Mouse (Mus musculus): ENCODE results near the gene Hist1h3d. TPM values are rescaled to one million over a fixed set of nuclear protein-coding genes. Genes with fewer than 3 reads are reported as not detected.
A peak's percentile ranks its signal among the peaks of the same experiment; 100 is the strongest.
"Not testable (repeated sequence)": the region's sequence is repeated elsewhere in the genome, so short reads cannot be mapped to it uniquely, and the experiment has no call there.

The Hist1h3d gene
- total and polyA plus RNA-seq, 2 experiments from 2014 or later = 0.96 to 173 TPM

DNA sequence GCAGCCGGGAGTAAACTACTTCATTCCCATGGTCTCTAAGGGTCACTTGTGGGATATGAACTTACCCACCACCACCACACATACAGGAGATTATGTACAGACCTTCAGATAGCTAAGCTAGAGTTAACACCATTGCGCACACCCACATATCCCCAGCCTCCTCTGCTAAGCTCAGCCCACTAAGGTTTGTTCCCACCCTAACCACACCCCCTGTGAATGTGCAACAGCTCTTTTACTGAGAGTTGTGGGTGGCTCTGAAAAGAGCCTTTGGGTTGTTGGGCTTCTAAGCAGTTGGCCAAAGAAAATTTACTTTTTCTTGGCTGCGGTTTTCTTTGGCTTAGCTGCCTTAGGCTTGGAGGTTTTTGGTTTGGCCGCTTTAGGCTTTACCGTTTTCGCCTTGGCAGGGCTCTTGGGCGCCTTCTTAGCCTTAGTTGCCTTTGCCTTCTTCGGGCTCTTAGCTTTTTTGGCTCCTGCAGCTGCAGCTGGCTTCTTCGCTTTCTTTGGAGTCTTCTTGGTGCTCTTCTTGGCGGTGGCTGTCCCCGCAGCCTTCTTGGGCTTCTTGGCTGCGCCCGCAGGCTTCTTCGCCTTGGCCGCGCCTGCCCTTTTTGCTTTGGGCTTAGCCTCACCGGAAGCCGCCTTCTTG is 46.1 kb downstream of the Hist1h3d start:
- WGBS = 0% methylated on average over 18 of the region's 18 CpGs
- Histone ChIP-seq H3K4me3 (ENCODE audit: low read length) (peak overlapping the region; percentile 59), H3K36me3 (ENCODE audit: insufficient read depth, low read length) (no peaks in the 10 kb centered on the region), H3K27ac (peak overlapping the region; percentile 95), H3K4me1 (ENCODE audit: insufficient read depth, low read length) (peaks cover 3% of the 10 kb centered on the region; the same call in 1 of the 2 replicates), H3K4me2 (ENCODE audit: low read depth, low read length) (peak overlapping the region; percentile 92), H3K27me3 (ENCODE audit: insufficient read depth, low read length) (no peaks in the 10 kb centered on the region), H3K9ac (replicated peaks; ENCODE audit: low read length) (peak overlapping the region; percentile 72), H3K9me3 (ENCODE audit: low read length) (no peaks in the 10 kb centered on the region)
- no peak for TF ChIP-seq CTCF (IDR thresholded peaks at IDR 0.05; ENCODE audit: low read depth)
- DNase-seq (ENCODE audit: low spot score) (peak; percentile 86), ATAC-seq (peak; percentile 90)

DNA sequence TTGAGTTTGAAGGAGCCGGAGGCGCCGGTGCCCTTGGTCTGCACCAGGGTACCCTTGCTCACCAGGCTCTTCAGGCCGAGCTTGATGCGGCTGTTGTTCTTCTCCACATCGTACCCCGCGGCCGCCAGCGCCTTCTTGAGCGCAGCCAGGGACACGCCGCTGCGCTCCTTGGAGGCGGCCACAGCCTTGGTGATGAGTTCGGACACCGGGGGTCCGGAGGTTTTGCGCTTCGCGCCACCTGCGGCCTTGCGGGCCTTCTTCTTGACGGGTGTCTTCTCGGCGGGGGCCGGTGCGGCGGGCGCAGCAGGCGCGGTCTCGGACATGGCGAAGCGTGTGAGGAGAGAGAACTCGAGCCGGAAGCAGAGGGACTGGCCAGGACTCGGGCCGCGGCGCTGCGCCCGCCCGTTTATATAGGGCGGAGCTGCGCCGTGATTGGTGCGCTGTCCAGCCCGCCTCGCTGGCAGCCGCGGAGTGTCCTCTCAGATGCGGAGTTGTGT is 46.7 kb downstream of the Hist1h3d start, which contains the start of gene Hist1h1e:
Hist1h1e (minus strand) TSS at position 384 of the 497 bp plus-strand sequence.
- H3K4me1 ChIP-seq (ENCODE audit: insufficient read depth, low read length); H3K27me3 ChIP-seq (ENCODE audit: insufficient read depth, low read length); H3K36me3 ChIP-seq (ENCODE audit: insufficient read depth, low read length); H3K9me3 ChIP-seq (ENCODE audit: low read length): not testable (repeated sequence)
- H3K4me3 ChIP-seq (ENCODE audit: low read length) = peak within 1 kb of the TSS; percentile 59
- peak within 1 kb of the TSS; percentile 95 for H3K27ac ChIP-seq
- peak within 1 kb of the TSS; percentile 72 for H3K9ac ChIP-seq (replicated peaks; ENCODE audit: low read length)
- H3K4me2 ChIP-seq (ENCODE audit: low read depth, low read length) = peak within 1 kb of the TSS; percentile 92
- ATAC-seq (peak; percentile 95), DNase-seq (ENCODE audit: low spot score) (peak; percentile 94)
- under 1% methylated on average over 53 of the region's 53 CpGs for WGBS
- TF ChIP-seq CTCF (IDR thresholded peaks at IDR 0.05; ENCODE audit: low read depth) = peak; percentile 10; the same call in 1 of the 2 replicates

DNA sequence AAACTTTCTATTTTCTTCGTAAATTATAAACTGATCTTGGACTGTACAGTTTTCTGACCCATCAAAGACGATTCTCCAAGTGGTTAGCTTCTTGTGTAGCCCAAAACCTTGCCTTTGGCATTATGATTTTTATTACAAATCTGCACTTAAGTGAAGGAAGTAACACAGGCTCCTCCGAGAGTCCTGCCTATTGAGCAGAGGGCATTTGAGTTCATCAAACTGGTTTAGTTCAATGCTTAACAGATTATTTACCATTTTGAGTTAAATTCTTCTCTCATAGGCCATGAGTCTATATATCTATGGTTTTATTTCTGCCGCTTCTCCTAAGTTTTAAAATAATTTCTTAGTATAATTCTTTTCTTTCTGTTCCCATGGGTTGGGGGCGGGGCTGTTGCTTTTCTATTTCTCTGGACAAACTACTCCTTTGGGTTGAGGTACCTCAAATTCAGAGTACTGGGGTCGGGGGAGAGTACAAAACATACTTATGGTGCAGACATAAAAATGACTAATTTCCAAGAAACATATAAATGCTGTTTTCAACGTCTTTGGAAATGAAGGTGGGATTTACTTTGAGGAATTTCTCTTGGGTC is 47.4 kb downstream of the Hist1h3d start:
- Histone ChIP-seq H3K9ac (replicated peaks; ENCODE audit: low read length) (peak overlapping the region; percentile 72), H3K4me1 (ENCODE audit: insufficient read depth, low read length) (peaks cover 3% of the 10 kb centered on the region; the same call in 1 of the 2 replicates), H3K36me3 (ENCODE audit: insufficient read depth, low read length) (no peaks in the 10 kb centered on the region), H3K27me3 (ENCODE audit: insufficient read depth, low read length) (no peaks in the 10 kb centered on the region), H3K27ac (peak overlapping the region; percentile 95), H3K4me2 (ENCODE audit: low read depth, low read length) (peak overlapping the region; percentile 92), H3K4me3 (ENCODE audit: low read length) (peak overlapping the region; percentile 59), H3K9me3 (ENCODE audit: low read length) (no peaks in the 10 kb centered on the region)
- WGBS = 25% methylated on average over 7 of the region's 7 CpGs
- no peak for TF ChIP-seq CTCF (IDR thresholded peaks at IDR 0.05; ENCODE audit: low read depth)
- DNase-seq (ENCODE audit: low spot score) (peak; percentile 6), ATAC-seq (no peak)

Small RNAs within 50 kb of the gene (microRNA-seq; reads per million reads assigned to microRNA genes)
- gene Gm44297 = 0 reads per million in 2 experiments
- gene Gm44359 = 0 reads per million in 2 experiments
- 0 reads per million in 2 experiments for gene Gm44394

Other genes starting within 250 kb of the Hist1h3d start
Only the 30 nearest of the 35 such genes appear.
- 5.0 and 5.5 TPM in 2 replicates for gene Abt1, start 151.9 kb upstream of the Hist1h3d start, total RNA-seq (2014; rRNA removed)
- gene Abt1, start 151.9 kb upstream of the Hist1h3d start, polyA plus RNA-seq (2015; fragmentation: Nextera tagmentation; extraction: Ambion mirVana) = 7.2 and 7.6 TPM in 2 replicates
- 0.40 and 0.89 TPM in 2 replicates for gene Btn1a1, start 109.9 kb upstream of the Hist1h3d start, total RNA-seq (2014; rRNA removed)
- gene Btn1a1, start 109.9 kb upstream of the Hist1h3d start, polyA plus RNA-seq (2015; fragmentation: Nextera tagmentation; extraction: Ambion mirVana) = 0.15 and 0.24 TPM in 2 replicates
- gene Btn2a2, start 86.9 kb upstream of the Hist1h3d start, total RNA-seq (2014; rRNA removed) = not detected in 2 replicates
- gene Btn2a2, start 86.9 kb upstream of the Hist1h3d start, polyA plus RNA-seq (2015; fragmentation: Nextera tagmentation; extraction: Ambion mirVana) = 0.11 TPM in 1 of 2 replicates, not detected in the other
- 2,417 and 3,828 TPM in 2 replicates for gene Hist1h4h, start 44.7 kb upstream of the Hist1h3d start, total RNA-seq (2014; rRNA removed)
- 4.2 and 5.5 TPM in 2 replicates for gene Hist1h4h, start 44.7 kb upstream of the Hist1h3d start, polyA plus RNA-seq (2015; fragmentation: Nextera tagmentation; extraction: Ambion mirVana)
- 415 and 567 TPM in 2 replicates for gene Hist1h2af, start 41.9 kb upstream of the Hist1h3d start, total RNA-seq (2014; rRNA removed)
- gene Hist1h2af, start 41.9 kb upstream of the Hist1h3d start, polyA plus RNA-seq (2015; fragmentation: Nextera tagmentation; extraction: Ambion mirVana) = 3.3 and 7.9 TPM in 2 replicates
- gene Hist1h3g, start 40.3 kb upstream of the Hist1h3d start, total RNA-seq (2014; rRNA removed) = 544 and 673 TPM in 2 replicates
- gene Hist1h3g, start 40.3 kb upstream of the Hist1h3d start, polyA plus RNA-seq (2015; fragmentation: Nextera tagmentation; extraction: Ambion mirVana) = 1.4 and 2.2 TPM in 2 replicates
- 65.9 and 103 TPM in 2 replicates for gene Hist1h2bh, start 32.4 kb upstream of the Hist1h3d start, total RNA-seq (2014; rRNA removed)
- gene Hist1h2bh, start 32.4 kb upstream of the Hist1h3d start, polyA plus RNA-seq (2015; fragmentation: Nextera tagmentation; extraction: Ambion mirVana) = 0.13 and 0.35 TPM in 2 replicates
- 466 and 603 TPM in 2 replicates for gene Hist1h3f, start 31.7 kb upstream of the Hist1h3d start, total RNA-seq (2014; rRNA removed)
- gene Hist1h3f, start 31.7 kb upstream of the Hist1h3d start, polyA plus RNA-seq (2015; fragmentation: Nextera tagmentation; extraction: Ambion mirVana) = 0.16 and 0.54 TPM in 2 replicates
- 1,844 and 2,344 TPM in 2 replicates for gene Hist1h4f, start 24.1 kb upstream of the Hist1h3d start, total RNA-seq (2014; rRNA removed)
- gene Hist1h4f, start 24.1 kb upstream of the Hist1h3d start, polyA plus RNA-seq (2015; fragmentation: Nextera tagmentation; extraction: Ambion mirVana) = 0.89 TPM in 1 of 2 replicates, not detected in the other
- gene Hist1h1d, start 22.5 kb upstream of the Hist1h3d start, total RNA-seq (2014; rRNA removed) = 49.4 and 53.4 TPM in 2 replicates
- gene Hist1h1d, start 22.5 kb upstream of the Hist1h3d start, polyA plus RNA-seq (2015; fragmentation: Nextera tagmentation; extraction: Ambion mirVana) = 0.18 and 0.25 TPM in 2 replicates
- gene Hist1h3e, start 13.4 kb upstream of the Hist1h3d start, total RNA-seq (2014; rRNA removed) = 528 and 734 TPM in 2 replicates
- 1.3 and 2.8 TPM in 2 replicates for gene Hist1h3e, start 13.4 kb upstream of the Hist1h3d start, polyA plus RNA-seq (2015; fragmentation: Nextera tagmentation; extraction: Ambion mirVana)
- 221 and 249 TPM in 2 replicates for gene Hist1h2ae, start 4.5 kb upstream of the Hist1h3d start, total RNA-seq (2014; rRNA removed)
- gene Hist1h2ae, start 4.5 kb upstream of the Hist1h3d start, polyA plus RNA-seq (2015; fragmentation: Nextera tagmentation; extraction: Ambion mirVana) = 12.2 and 13.8 TPM in 2 replicates
- gene Hist1h2bg, start 4.4 kb upstream of the Hist1h3d start, total RNA-seq (2014; rRNA removed) = 1,151 and 1,635 TPM in 2 replicates
- 2.6 and 5.2 TPM in 2 replicates for gene Hist1h2bg, start 4.4 kb upstream of the Hist1h3d start, polyA plus RNA-seq (2015; fragmentation: Nextera tagmentation; extraction: Ambion mirVana)
- gene Hist1h2bf, start 1.6 kb upstream of the Hist1h3d start, total RNA-seq (2014; rRNA removed) = 695 and 1,354 TPM in 2 replicates
- 1.3 and 2.4 TPM in 2 replicates for gene Hist1h2bf, start 1.6 kb upstream of the Hist1h3d start, polyA plus RNA-seq (2015; fragmentation: Nextera tagmentation; extraction: Ambion mirVana)
- 636 and 885 TPM in 2 replicates for gene Hist1h2ad, start 1.4 kb upstream of the Hist1h3d start, total RNA-seq (2014; rRNA removed)
- 0.69 TPM in 1 of 2 replicates, not detected in the other for gene Hist1h2ad, start 1.4 kb upstream of the Hist1h3d start, polyA plus RNA-seq (2015; fragmentation: Nextera tagmentation; extraction: Ambion mirVana)
- 1,614 and 2,187 TPM in 2 replicates for gene Hist1h4d, start 5.8 kb downstream of the Hist1h3d start, total RNA-seq (2014; rRNA removed)
- 36.9 and 39.6 TPM in 2 replicates for gene Hist1h4d, start 5.8 kb downstream of the Hist1h3d start, polyA plus RNA-seq (2015; fragmentation: Nextera tagmentation; extraction: Ambion mirVana)
- gene Hist1h2be, start 45.4 kb downstream of the Hist1h3d start, total RNA-seq (2014; rRNA removed) = 262 and 304 TPM in 2 replicates
- 0.30 and 0.41 TPM in 2 replicates for gene Hist1h2be, start 45.4 kb downstream of the Hist1h3d start, polyA plus RNA-seq (2015; fragmentation: Nextera tagmentation; extraction: Ambion mirVana)
- gene Hist1h1e, start 46.8 kb downstream of the Hist1h3d start, total RNA-seq (2014; rRNA removed) = 281 and 348 TPM in 2 replicates
- gene Hist1h1e, start 46.8 kb downstream of the Hist1h3d start, polyA plus RNA-seq (2015; fragmentation: Nextera tagmentation; extraction: Ambion mirVana) = 20.1 and 21.9 TPM in 2 replicates
- 63.3 and 98.5 TPM in 2 replicates for gene Hist1h2ac, start 108.2 kb downstream of the Hist1h3d start, total RNA-seq (2014; rRNA removed)
- 0.30 and 0.38 TPM in 2 replicates for gene Hist1h2ac, start 108.2 kb downstream of the Hist1h3d start, polyA plus RNA-seq (2015; fragmentation: Nextera tagmentation; extraction: Ambion mirVana)
- gene Hist1h2bc, start 108.4 kb downstream of the Hist1h3d start, total RNA-seq (2014; rRNA removed) = 189 and 295 TPM in 2 replicates
- gene Hist1h2bc, start 108.4 kb downstream of the Hist1h3d start, polyA plus RNA-seq (2015; fragmentation: Nextera tagmentation; extraction: Ambion mirVana) = 36.1 and 46.1 TPM in 2 replicates
- gene Hist1h1t, start 120.1 kb downstream of the Hist1h3d start, total RNA-seq (2014; rRNA removed) = 1.1 and 1.6 TPM in 2 replicates
- not detected in 2 replicates for gene Hist1h1t, start 120.1 kb downstream of the Hist1h3d start, polyA plus RNA-seq (2015; fragmentation: Nextera tagmentation; extraction: Ambion mirVana)
- gene Hist1h4c, start 122.7 kb downstream of the Hist1h3d start, total RNA-seq (2014; rRNA removed) = 1,149 and 1,400 TPM in 2 replicates
- gene Hist1h4c, start 122.7 kb downstream of the Hist1h3d start, polyA plus RNA-seq (2015; fragmentation: Nextera tagmentation; extraction: Ambion mirVana) = 4.0 and 4.6 TPM in 2 replicates
- gene Hfe, start 135.1 kb downstream of the Hist1h3d start, total RNA-seq (2014; rRNA removed) = 3.2 and 11.1 TPM in 2 replicates
- 7.9 and 8.6 TPM in 2 replicates for gene Hfe, start 135.1 kb downstream of the Hist1h3d start, polyA plus RNA-seq (2015; fragmentation: Nextera tagmentation; extraction: Ambion mirVana)
- 508 and 626 TPM in 2 replicates for gene Hist1h1c, start 163.0 kb downstream of the Hist1h3d start, total RNA-seq (2014; rRNA removed)
- gene Hist1h1c, start 163.0 kb downstream of the Hist1h3d start, polyA plus RNA-seq (2015; fragmentation: Nextera tagmentation; extraction: Ambion mirVana) = 31.4 and 35.4 TPM in 2 replicates
- gene Hist1h3c, start 169.8 kb downstream of the Hist1h3d start, total RNA-seq (2014; rRNA removed) = 1,362 and 1,480 TPM in 2 replicates
- gene Hist1h3c, start 169.8 kb downstream of the Hist1h3d start, polyA plus RNA-seq (2015; fragmentation: Nextera tagmentation; extraction: Ambion mirVana) = 1.6 and 2.1 TPM in 2 replicates
- gene Hist1h2bb, start 171.0 kb downstream of the Hist1h3d start, total RNA-seq (2014; rRNA removed) = 1,454 and 1,759 TPM in 2 replicates
- 0.49 and 0.55 TPM in 2 replicates for gene Hist1h2bb, start 171.0 kb downstream of the Hist1h3d start, polyA plus RNA-seq (2015; fragmentation: Nextera tagmentation; extraction: Ambion mirVana)
- 349 and 438 TPM in 2 replicates for gene Hist1h2ab, start 175.4 kb downstream of the Hist1h3d start, total RNA-seq (2014; rRNA removed)
- gene Hist1h2ab, start 175.4 kb downstream of the Hist1h3d start, polyA plus RNA-seq (2015; fragmentation: Nextera tagmentation; extraction: Ambion mirVana) = 7.4 and 10.4 TPM in 2 replicates
- 956 and 1,079 TPM in 2 replicates for gene Hist1h3b, start 176.5 kb downstream of the Hist1h3d start, total RNA-seq (2014; rRNA removed)
- gene Hist1h3b, start 176.5 kb downstream of the Hist1h3d start, polyA plus RNA-seq (2015; fragmentation: Nextera tagmentation; extraction: Ambion mirVana) = 2.6 and 3.2 TPM in 2 replicates
- gene Hist1h4b, start 181.2 kb downstream of the Hist1h3d start, total RNA-seq (2014; rRNA removed) = 334 and 514 TPM in 2 replicates
- 1.3 and 2.8 TPM in 2 replicates for gene Hist1h4b, start 181.2 kb downstream of the Hist1h3d start, polyA plus RNA-seq (2015; fragmentation: Nextera tagmentation; extraction: Ambion mirVana)
- gene Hist1h4a, start 185.5 kb downstream of the Hist1h3d start, total RNA-seq (2014; rRNA removed) = 789 and 958 TPM in 2 replicates
- 0.53 TPM in 1 of 2 replicates, not detected in the other for gene Hist1h4a, start 185.5 kb downstream of the Hist1h3d start, polyA plus RNA-seq (2015; fragmentation: Nextera tagmentation; extraction: Ambion mirVana)

Measured in hindbrain, postnatal 0 days (tissue).